In the genomic region with DNA sequence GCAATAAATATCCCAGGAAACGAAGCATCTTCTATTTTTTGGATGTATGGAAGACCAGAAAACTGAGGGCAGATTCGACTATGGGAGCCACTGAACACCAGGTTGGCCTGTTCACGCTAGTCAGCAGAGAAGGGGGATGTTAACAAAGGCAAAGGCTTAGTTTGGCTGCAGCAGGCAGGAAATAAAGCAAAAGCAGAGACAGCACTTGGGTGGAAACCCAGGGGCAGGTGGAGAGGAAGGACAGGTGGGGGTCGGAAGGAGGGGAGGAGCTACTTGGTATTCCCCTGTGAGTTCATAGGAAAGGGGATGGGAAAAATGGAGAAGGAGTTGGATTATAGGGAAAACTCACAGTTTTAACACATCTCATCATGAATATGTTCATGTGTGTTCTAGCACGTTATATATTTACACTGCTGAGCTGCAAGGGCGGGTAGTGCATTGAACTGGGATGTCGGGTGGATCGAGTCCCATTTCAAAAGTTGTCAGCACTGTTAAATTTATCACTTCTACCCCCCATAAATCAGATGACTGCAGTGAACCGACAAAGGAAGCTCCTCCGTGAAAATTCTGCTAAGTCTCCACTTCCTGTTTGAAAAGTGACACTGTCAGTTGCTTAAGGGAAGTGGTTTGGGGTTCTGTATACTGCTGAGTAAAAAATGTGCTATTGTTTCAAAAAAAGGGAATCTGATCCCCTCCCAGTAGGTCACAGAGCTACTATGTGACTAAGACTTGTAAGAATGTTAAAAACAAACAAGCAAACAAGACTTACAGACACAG, we compare ENCODE assay signal across 9 mouse cellular contexts. TPM values are rescaled to one million over a fixed set of nuclear protein-coding genes. Genes with fewer than 3 reads are reported as not detected.
DNase-seq lines count a peak whose midpoint lies in the region; ATAC-seq and TF ChIP-seq lines count a peak whose summit lies in the region.
"Had no signal": no experiment of that assay in that cellular context is flagged by ENCODE, and none has a peak within 500 bp of the region (broad histone marks: within the 10 kb centered on the region; RNA-seq: fewer than 3 reads in every experiment).

No protein-coding gene starts in this region.

- no peaks in the 10 kb centered on the region for H3K27me3 ChIP-seq in hindbrain, postnatal 0 days (ENCODE audit: insufficient read depth, low read length)
- H3K27me3 ChIP-seq in hindbrain, embryonic 16.5 days (replicated peaks; ENCODE audit: control insufficient read depth, insufficient read depth, low read length) = no peaks in the 10 kb centered on the region
- H3K27me3 ChIP-seq in forebrain, embryonic 15.5 days = no peaks in the 10 kb centered on the region

- no peak overlapping the region for H3K4me3 ChIP-seq in hindbrain, postnatal 0 days (ENCODE audit: low read length)
- H3K4me3 ChIP-seq in hindbrain, embryonic 16.5 days (ENCODE audit: low read length) = no peak overlapping the region
- H3K4me3 ChIP-seq in forebrain, embryonic 15.5 days = no peak overlapping the region
- H3K4me3 ChIP-seq: erythroblast, embryonic 14.5 days had no signal

- ATAC-seq in hindbrain, postnatal 0 days = no peak
- no peak for ATAC-seq in hindbrain, embryonic 16.5 days
- no peak for ATAC-seq in forebrain, embryonic 15.5 days (replicated peaks)

- intact Hi-C loops in left cerebral cortex, postnatal 4 days (cut with DNase I) = no loop called here

- no peaks in the 10 kb centered on the region for H3K9me3 ChIP-seq in hindbrain, postnatal 0 days (ENCODE audit: low read length)
- H3K9me3 ChIP-seq in hindbrain, embryonic 16.5 days (ENCODE audit: control insufficient read depth, low read length) = no peaks in the 10 kb centered on the region
- H3K9me3 ChIP-seq in forebrain, embryonic 15.5 days = no peaks in the 10 kb centered on the region

- H3K4me1 ChIP-seq in hindbrain, postnatal 0 days (ENCODE audit: insufficient read depth, low read length) = no peaks in the 10 kb centered on the region
- no peaks in the 10 kb centered on the region for H3K4me1 ChIP-seq in hindbrain, embryonic 16.5 days (ENCODE audit: control insufficient read depth, insufficient read depth, low read depth, low read length)
- no peaks in the 10 kb centered on the region for H3K4me1 ChIP-seq in forebrain, embryonic 15.5 days

- no peak overlapping the region for H3K4me2 ChIP-seq in hindbrain, postnatal 0 days (ENCODE audit: low read depth, low read length)
- H3K4me2 ChIP-seq in hindbrain, embryonic 16.5 days (ENCODE audit: low read length) = no peak overlapping the region
- no peak overlapping the region for H3K4me2 ChIP-seq in forebrain, embryonic 15.5 days (replicated peaks)

- no peak overlapping the region for H3K9ac ChIP-seq in hindbrain, postnatal 0 days (replicated peaks; ENCODE audit: low read length)
- no peak overlapping the region for H3K9ac ChIP-seq in hindbrain, embryonic 16.5 days (ENCODE audit: low read depth, low read length)
- H3K9ac ChIP-seq in forebrain, embryonic 15.5 days (replicated peaks) = no peak overlapping the region

- no peaks in the 10 kb centered on the region for H3K36me3 ChIP-seq in hindbrain, postnatal 0 days (ENCODE audit: insufficient read depth, low read length)
- no peaks in the 10 kb centered on the region for H3K36me3 ChIP-seq in hindbrain, embryonic 16.5 days (ENCODE audit: control insufficient read depth, insufficient read depth, low read length)
- no peaks in the 10 kb centered on the region for H3K36me3 ChIP-seq in forebrain, embryonic 15.5 days

- H3K27ac ChIP-seq in hindbrain, postnatal 0 days = 0 out of 2 replicates have a peak overlapping the region, but pooled peaks have one; percentile 8
- no peak overlapping the region for H3K27ac ChIP-seq in hindbrain, embryonic 16.5 days (ENCODE audit: low read depth, low read length)
- no peak overlapping the region for H3K27ac ChIP-seq in forebrain, embryonic 15.5 days (replicated peaks)

- no peak for TF ChIP-seq CTCF in hindbrain, postnatal 0 days (IDR thresholded peaks at IDR 0.05; ENCODE audit: low read depth)

- no peak for DNase-seq in hindbrain, postnatal 0 days (ENCODE audit: low spot score)
- peak; percentile 21 to 38 for DNase-seq in CD8-positive naive resting alpha-beta T cell, adult 2 months (ENCODE audit: low read depth in 2 of 2, low spot score in 2 of 2)
- peak; percentile 75 for DNase-seq in induced T-regulatory cell, adult 2 months (ENCODE audit: low read depth)
- peak; percentile 67 for DNase-seq in naive thymus-derived CD4-positive, alpha-beta T cell, adult 2 months (ENCODE audit: low read depth)
- DNase-seq in adrenal gland, adult 18-20 months (ENCODE audit: low spot score in 2 of 2) = no peak
- no peak for DNase-seq in left cerebral cortex, postnatal 4 days

- 65% methylated on average over 10 of the region's 10 CpGs for WGBS in hindbrain, postnatal 0 days
- WGBS in hindbrain, embryonic 16.5 days = 74% methylated on average over 10 of the region's 10 CpGs
- 75% methylated on average over 10 of the region's 10 CpGs for WGBS in forebrain, embryonic 15.5 days

RNA-seq across cellular contexts. Expression of a gene that starts 21.8 kb away (rescaled TPM):
- total RNA-seq in hindbrain, postnatal 0 days (2014; rRNA removed) = 5.1 and 6.6 TPM in 2 replicates
- polyA plus RNA-seq in hindbrain, postnatal 0 days (2015; fragmentation: Nextera tagmentation; extraction: Ambion mirVana) = 5.8 and 6.1 TPM in 2 replicates
- polyA plus RNA-seq in hindbrain, embryonic 16.5 days (2015; fragmentation: Nextera tagmentation; extraction: Ambion mirVana) = 6.9 and 7.0 TPM in 2 replicates
- total RNA-seq in adrenal gland, adult 18-20 months (2021) = 1 to 10 TPM; 2.4 to 4.1 TPM
- total RNA-seq in left cerebral cortex, postnatal 4 days (2021) = 10 to 100 TPM; 11.0 to 11.9 TPM
- 2.5 and 3.0 TPM in 2 replicates for polyA plus RNA-seq in forebrain, embryonic 15.5 days (2015; fragmentation: Nextera tagmentation; extraction: Ambion mirVana)

Comparison
In these comparisons a context has a peak if more than half of its experiments do, and no peak if none do; other contexts are left out.
1. DNase-seq: peak in CD8-positive naive resting alpha-beta T cell, adult 2 months (2 of 2), induced T-regulatory cell, adult 2 months (single experiment) and naive thymus-derived CD4-positive, alpha-beta T cell, adult 2 months (single experiment); none in hindbrain, postnatal 0 days (single experiment), adrenal gland, adult 18-20 months (0 of 2) and left cerebral cortex, postnatal 4 days (single experiment).